Mouse (Mus musculus) megakaryocyte, embryonic 14.5 days (primary cell): ENCODE data around the gene Gm37240.

Experiments used
- FLI1 ChIP-seq: IDR thresholded peaks from 2 replicates; pipeline ENCODE4 v1.6.1; 2012; ENCODE audit warnings: low read length, inconsistent platforms, mixed read lengths
- GATA1 ChIP-seq: IDR thresholded peaks from 3 replicates; pipeline ENCODE4 v1.6.1; 2012; ENCODE audit warnings: mixed read lengths, low read length, inconsistent platforms, borderline replicate concordance

- TF ChIP-seq GATA1 (no peak), FLI1 (no peak)
Observed at GRCm38 (mm10) chr3:84615856-84616225, 1271.5 kb downstream of the Gm37240 start.
